Mouse (Mus musculus) liver, embryonic 14.5 days (tissue): ENCODE data around the gene Ipo7. TPM values are rescaled to one million over a fixed set of nuclear protein-coding genes. Genes with fewer than 3 reads are reported as not detected.
A peak's percentile ranks its signal among the peaks of the same experiment; 100 is the strongest.

Experiments
- ATAC-seq: fragments of 200-750 bp; cut with Nextera tagmentation; 2 replicates; pipeline ENCODE4 v1.8.0; 2017; ENCODE audit warnings: moderate number of reproducible peaks, mild to moderate bottlenecking, moderate library complexity; ENCODE audit not compliant: insufficient read depth
- DNase-seq, 3 experiments: peaks; one replicate each; pipeline ENCODE4 v3.0.0-alpha.2; 2012 to 2013; ENCODE audit warnings: low read depth in 3 of 3, low spot score in 3 of 3
- H3K27ac ChIP-seq: fragments of 300-500 bp; sonication (generic); 2 replicates; pipeline ENCODE4 v1.5.1; 2014; ENCODE audit warnings: moderate library complexity, mild to moderate bottlenecking, control low read depth, inconsistent platforms
- H3K27me3 ChIP-seq: fragments of 300-500 bp; sonication (generic); 2 replicates; pipeline ENCODE4 v1.6.1; 2014; ENCODE audit warnings: mild to moderate bottlenecking, low read length, moderate library complexity; ENCODE audit not compliant: control insufficient read depth, insufficient read depth
- H3K36me3 ChIP-seq: fragments of 300-500 bp; sonication (generic); replicated peaks from 2 replicates; pipeline ENCODE4 v1.6.1; 2014; ENCODE audit warnings: low read depth; ENCODE audit not compliant: control insufficient read depth, insufficient read depth
- H3K4me1 ChIP-seq, 2 experiments: fragments of 200-500 bp in 1 of 2; fragments of 300-500 bp in 1 of 2; sonication (generic) in 1 of 2; replicated peaks; 2 replicates each; pipeline ENCODE4 v1.6.1; 2012 to 2014; ENCODE audit warnings: antibody characterized with exemption in 1 of 2, inconsistent platforms in 1 of 2, low read length in 1 of 2; ENCODE audit not compliant: control insufficient read depth in 2 of 2, insufficient read depth in 2 of 2
- H3K4me2 ChIP-seq: fragments of 300-500 bp; sonication (generic); 2 replicates; pipeline ENCODE4 v1.6.1; 2014; ENCODE audit warnings: low read depth, mild to moderate bottlenecking, control low read depth, moderate library complexity
- H3K4me3 ChIP-seq, 2 experiments: fragments of 200-500 bp in 1 of 2; fragments of 300-500 bp in 1 of 2; sonication (generic) in 1 of 2; 2 replicates each; pipeline ENCODE4 v1.5.1; 2012 to 2014; ENCODE audit warnings: low read depth in 2 of 2, low read length in 2 of 2, mild to moderate bottlenecking in 2 of 2, control low read depth in 1 of 2, inconsistent platforms in 1 of 2, moderate library complexity in 1 of 2; ENCODE audit not compliant: insufficient read depth in 1 of 2
- H3K9ac ChIP-seq: fragments of 300-500 bp; sonication (generic); replicated peaks from 2 replicates; pipeline ENCODE4 v1.6.1; 2014; ENCODE audit warnings: mild to moderate bottlenecking, control low read depth, moderate library complexity
- H3K9me3 ChIP-seq: fragments of 300-500 bp; sonication (generic); 2 replicates; pipeline ENCODE4 v1.6.1; 2016; ENCODE audit warnings: low read length, mixed read lengths; ENCODE audit not compliant: control insufficient read depth
- CTCF ChIP-seq: IDR thresholded peaks from 2 replicates; pipeline ENCODE4 v1.5.1; 2016; ENCODE audit warnings: antibody characterized with exemption, low read depth, control low read depth
- EP300 ChIP-seq: IDR thresholded peaks from 2 replicates; pipeline ENCODE4 v1.6.1; 2016; ENCODE audit warnings: antibody characterized with exemption, low read depth
- WGBS: fragments of 180-500 bp; shearing (Covaris S2); extraction: QIAGEN DNeasy Blood & Tissue Kit; methylation state at CpG from one replicate; pipeline ENCODE4 v1.1.7; 2014; ENCODE audit not compliant: insufficient replicate concordance; 5-methylcytosine and 5-hydroxymethylcytosine counted together
- polyA plus RNA-seq, 2 experiments: library from polyadenylated mRNA; depleted of rRNA in 1 of 2; stranded (reverse) in 1 of 2; unstranded in 1 of 2; fragments of >200 nt; fragmentation: Nextera tagmentation in 1 of 2; extraction: Ambion mirVana in 1 of 2; gene quantifications; 2 replicates each; pipeline versions ENCODE4 v1.2.1 to v1.2.3; 2012 to 2014

The Ipo7 gene
- polyA plus RNA-seq, 2 experiments: 9.1 to 22.2 TPM

GRCm38 (mm10) chr7:110059092-110059785 is 41.2 kb downstream of the Ipo7 start:
- Histone ChIP-seq H3K4me2 (peak overlapping the region; percentile 74), H3K9me3 (no peaks in the 10 kb centered on the region), H3K4me1 (peaks cover 16 to 21% of the 10 kb centered on the region in 2 experiments), H3K27ac (no peak overlapping the region), H3K9ac (no peak overlapping the region), H3K36me3 (peaks cover 18% of the 10 kb centered on the region), H3K27me3 (no peaks in the 10 kb centered on the region), H3K4me3 (no peak overlapping the region)
- DNase-seq: peak; percentile 24 to 29 (median 26)
- TF ChIP-seq EP300 (no peak), CTCF (peak; percentile 33; the same call in 1 of the 2 replicates)
- ATAC-seq: no peak
- WGBS: 52% methylated on average over 12 of the region's 12 CpGs

- Histone ChIP-seq H3K4me2 (peak overlapping the region; percentile 74), H3K4me3 (peak overlapping the region; percentile 93 to 98), H3K9me3 (no peaks in the 10 kb centered on the region), H3K4me1 (peaks cover 16 to 21% of the 10 kb centered on the region in 2 experiments), H3K36me3 (peaks cover 13% of the 10 kb centered on the region), H3K27ac (peak overlapping the region; percentile 82), H3K27me3 (no peaks in the 10 kb centered on the region), H3K9ac (peak overlapping the region; percentile 98)
- no peak for TF ChIP-seq CTCF
- no peak for TF ChIP-seq EP300
- DNase-seq (peak in 1 of 3 experiments; percentile 7), ATAC-seq (no peak)
- 11% methylated on average over 5 of the region's 5 CpGs for WGBS
Measured at GRCm38 (mm10) chr7:110060106-110060668, 42.1 kb downstream of the Ipo7 start.

- no peaks in the 10 kb centered on the region for H3K27me3 ChIP-seq
- H3K27ac ChIP-seq: peak overlapping the region; percentile 82
- no peaks in the 10 kb centered on the region for H3K9me3 ChIP-seq
- H3K36me3 ChIP-seq: peaks cover 13% of the 10 kb centered on the region
- peak overlapping the region; percentile 74 for H3K4me2 ChIP-seq
- peak; percentile 29 to 49 (median 42) for DNase-seq
- peaks cover 16 to 21% of the 10 kb centered on the region in 2 experiments for H3K4me1 ChIP-seq
- under 1% methylated on average over 26 of the region's 26 CpGs for WGBS
- no peak for TF ChIP-seq EP300
- TF ChIP-seq CTCF: no peak
- peak; percentile 5 for ATAC-seq
- H3K9ac ChIP-seq: peak overlapping the region; percentile 98
- H3K4me3 ChIP-seq: peak overlapping the region; percentile 93 to 98
Measured at GRCm38 (mm10) chr7:110060669-110061198, 42.7 kb downstream of the Ipo7 start.

GRCm38 (mm10) chr7:110061199-110061751 is 43.2 kb downstream of the Ipo7 start, which contains the start of gene Zfp143:
Gene Zfp143, plus strand, starts transcription at chr7:110061217.
- Histone ChIP-seq H3K36me3 (peaks cover 10% of the 10 kb centered on the region), H3K9ac (peak within 1 kb of the TSS; percentile 98), H3K27ac (peak within 1 kb of the TSS; percentile 100), H3K4me2 (peak within 1 kb of the TSS; percentile 74), H3K9me3 (no peaks in the 10 kb centered on the region), H3K4me3 (peak within 1 kb of the TSS; percentile 93 to 98), H3K27me3 (no peaks in the 10 kb centered on the region), H3K4me1 (peaks cover 16 to 21% of the 10 kb centered on the region in 2 experiments)
- peak; percentile 99 to 100 (median 100) for DNase-seq
- under 1% methylated on average over 34 of the region's 34 CpGs for WGBS
- peak; percentile 94 for ATAC-seq
- TF ChIP-seq EP300 (peak; percentile 81), CTCF (no peak)
